Mouse (Mus musculus): ENCODE data around the gene Irf9. TPM values are rescaled to one million over a fixed set of nuclear protein-coding genes. Genes with fewer than 3 reads are reported as not detected.

Irf9 gene
- polyA plus RNA-seq, 1 experiment from 2014 or later, result 8.9 TPM

DNA sequence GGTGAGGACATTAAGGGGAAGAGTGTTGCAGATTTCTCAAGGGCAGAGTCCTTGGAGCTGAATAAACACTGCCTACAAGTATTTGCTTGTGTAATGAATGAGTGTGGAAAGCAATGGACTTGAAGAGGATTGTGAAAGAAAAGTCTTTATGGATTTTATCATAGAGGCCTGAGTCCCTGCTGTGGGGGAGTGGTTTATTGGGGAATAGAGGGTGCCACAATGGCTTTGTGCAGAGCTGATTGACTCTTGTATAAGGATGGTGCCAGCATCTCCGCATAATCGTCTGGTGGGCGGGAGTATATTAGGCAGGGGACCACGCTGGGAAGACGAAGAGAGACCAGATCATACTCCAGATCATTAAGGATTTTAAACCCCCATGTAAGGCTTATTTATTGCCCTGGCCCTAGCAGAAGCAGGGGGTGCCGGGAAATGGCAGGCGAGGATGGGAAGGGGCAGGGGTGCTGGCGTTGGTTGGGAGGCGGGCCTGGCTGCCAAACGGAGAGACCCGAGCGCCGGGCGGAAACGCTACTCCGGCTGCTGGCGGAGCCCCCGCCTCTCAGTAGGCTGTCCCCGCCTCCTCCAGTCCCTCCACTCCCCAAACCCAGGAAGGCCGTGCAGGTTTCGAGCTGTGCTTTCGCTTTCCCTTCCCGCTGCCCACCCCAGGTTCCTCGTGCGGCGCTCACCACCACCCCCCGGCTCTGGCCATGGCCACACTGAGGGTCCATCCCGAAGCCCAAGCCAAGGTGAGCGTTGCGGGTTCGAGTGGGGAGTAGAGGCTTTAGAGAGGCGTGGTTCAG is 25.3 kb upstream of the Irf9 start, which contains the start of gene Psme1:
Gene Psme1 (plus strand): TSS at position 253 of the 797 bp plus-strand sequence.
- Histone ChIP-seq H3K36me3 (ENCODE audit: control insufficient read depth, insufficient read depth, low read length) (peaks cover 23% of the 10 kb centered on the region), H3K9me3 (ENCODE audit: control insufficient read depth, low read length) (no peaks in the 10 kb centered on the region), H3K27me3 (replicated peaks; ENCODE audit: control insufficient read depth, insufficient read depth, low read length) (no peaks in the 10 kb centered on the region), H3K4me3 (ENCODE audit: low read depth, low read length) (peak within 1 kb of the TSS; percentile 93), H3K27ac (ENCODE audit: low read depth) (peak within 1 kb of the TSS; percentile 65), H3K9ac (ENCODE audit: low read length) (peak within 1 kb of the TSS; percentile 77), H3K4me1 (replicated peaks; ENCODE audit: control insufficient read depth, insufficient read depth, low read length) (peaks cover 8% of the 10 kb centered on the region), H3K4me2 (ENCODE audit: low read length) (peak within 1 kb of the TSS; percentile 87)
- ATAC-seq (replicated peaks; ENCODE audit: low FRiP score, low TSS enrichment, low read depth), result peak; percentile 91
- under 1% methylated on average over 32 of the region's 32 CpGs for whole genome bisulfite sequencing
- peak; percentile 85 for DNase-seq (ENCODE audit: low spot score)

- ATAC-seq (replicated peaks; ENCODE audit: low FRiP score, low TSS enrichment, low read depth) (peak; percentile 43), DNase-seq (ENCODE audit: low spot score) (no peak)
- WGBS, result 23% methylated on average over 6 of the region's 6 CpGs
- Histone ChIP-seq H3K27me3 (replicated peaks; ENCODE audit: control insufficient read depth, insufficient read depth, low read length) (no peaks in the 10 kb centered on the region), H3K4me1 (replicated peaks; ENCODE audit: control insufficient read depth, insufficient read depth, low read length) (peaks cover 8% of the 10 kb centered on the region), H3K27ac (ENCODE audit: low read depth) (peak overlapping the region; percentile 65), H3K4me3 (ENCODE audit: low read depth, low read length) (peak overlapping the region; percentile 93), H3K9ac (ENCODE audit: low read length) (peak overlapping the region; percentile 77), H3K9me3 (ENCODE audit: control insufficient read depth, low read length) (no peaks in the 10 kb centered on the region), H3K36me3 (ENCODE audit: control insufficient read depth, insufficient read depth, low read length) (peaks cover 23% of the 10 kb centered on the region), H3K4me2 (ENCODE audit: low read length) (peak overlapping the region; percentile 87)
Observed at GRCm38 (mm10) chr14:55578668-55579269, 24.6 kb upstream of the Irf9 start.

- Histone ChIP-seq H3K4me1 (replicated peaks; ENCODE audit: control insufficient read depth, insufficient read depth, low read length) (peaks cover 12% of the 10 kb centered on the region), H3K9ac (ENCODE audit: low read length) (no peak overlapping the region), H3K27me3 (replicated peaks; ENCODE audit: control insufficient read depth, insufficient read depth, low read length) (peaks cover 6% of the 10 kb centered on the region; the same call in 1 of the 2 replicates), H3K4me2 (ENCODE audit: low read length) (no peak overlapping the region), H3K27ac (ENCODE audit: low read depth) (no peak overlapping the region), H3K9me3 (ENCODE audit: control insufficient read depth, low read length) (no peaks in the 10 kb centered on the region), H3K4me3 (ENCODE audit: low read depth, low read length) (no peak overlapping the region), H3K36me3 (ENCODE audit: control insufficient read depth, insufficient read depth, low read length) (peaks cover 23% of the 10 kb centered on the region)
- DNase-seq (ENCODE audit: low spot score) (no peak), ATAC-seq (replicated peaks; ENCODE audit: low FRiP score, low TSS enrichment, low read depth) (no peak)
- 86% methylated on average over 23 of the region's 23 CpGs for WGBS
Observed at GRCm38 (mm10) chr14:55579511-55580496, 23.6 kb upstream of the Irf9 start.

GRCm38 (mm10) chr14:55580731-55581130 is 22.6 kb upstream of the Irf9 start:
- DNase-seq (ENCODE audit: low spot score) (no peak), ATAC-seq (replicated peaks; ENCODE audit: low FRiP score, low TSS enrichment, low read depth) (no peak)
- Histone ChIP-seq H3K9me3 (ENCODE audit: control insufficient read depth, low read length) (no peaks in the 10 kb centered on the region), H3K27ac (ENCODE audit: low read depth) (no peak overlapping the region), H3K27me3 (replicated peaks; ENCODE audit: control insufficient read depth, insufficient read depth, low read length) (peaks cover 6% of the 10 kb centered on the region; the same call in 1 of the 2 replicates), H3K4me3 (ENCODE audit: low read depth, low read length) (no peak overlapping the region), H3K4me1 (replicated peaks; ENCODE audit: control insufficient read depth, insufficient read depth, low read length) (peaks cover 16% of the 10 kb centered on the region), H3K9ac (ENCODE audit: low read length) (no peak overlapping the region), H3K36me3 (ENCODE audit: control insufficient read depth, insufficient read depth, low read length) (peaks cover 23% of the 10 kb centered on the region), H3K4me2 (ENCODE audit: low read length) (no peak overlapping the region)
- WGBS, result 93% methylated on average over 16 of the region's 16 CpGs

- Histone ChIP-seq H3K36me3 (ENCODE audit: control insufficient read depth, insufficient read depth, low read length) (peaks cover 25% of the 10 kb centered on the region), H3K27me3 (replicated peaks; ENCODE audit: control insufficient read depth, insufficient read depth, low read length) (peaks cover 6% of the 10 kb centered on the region; the same call in 1 of the 2 replicates), H3K4me2 (ENCODE audit: low read length) (no peak overlapping the region), H3K9me3 (ENCODE audit: control insufficient read depth, low read length) (no peaks in the 10 kb centered on the region), H3K4me1 (replicated peaks; ENCODE audit: control insufficient read depth, insufficient read depth, low read length) (peaks cover 16% of the 10 kb centered on the region), H3K9ac (ENCODE audit: low read length) (no peak overlapping the region), H3K4me3 (ENCODE audit: low read depth, low read length) (no peak overlapping the region), H3K27ac (ENCODE audit: low read depth) (no peak overlapping the region)
- DNase-seq (ENCODE audit: low spot score), result no peak
- ATAC-seq (replicated peaks; ENCODE audit: low FRiP score, low TSS enrichment, low read depth), result no peak
- 75% methylated on average over 9 of the region's 9 CpGs for WGBS
Observed at GRCm38 (mm10) chr14:55581981-55582681, 21.2 kb upstream of the Irf9 start.

GRCm38 (mm10) chr14:55584303-55584701 is 19.1 kb upstream of the Irf9 start:
- no peak overlapping the region; the same call in 1 of the 2 replicates for H3K9ac ChIP-seq (ENCODE audit: low read length)
- DNase-seq (ENCODE audit: low spot score) (no peak), ATAC-seq (replicated peaks; ENCODE audit: low FRiP score, low TSS enrichment, low read depth) (no peak)
- H3K4me1 ChIP-seq (replicated peaks; ENCODE audit: control insufficient read depth, insufficient read depth, low read length), result 0 out of 2 replicates have a peak, but pooled peaks cover 12% of the 10 kb centered on the region
- H3K4me2 ChIP-seq (ENCODE audit: low read length), result peak overlapping the region; percentile 76
- H3K27me3 ChIP-seq (replicated peaks; ENCODE audit: control insufficient read depth, insufficient read depth, low read length), result peaks cover 6% of the 10 kb centered on the region; the same call in 1 of the 2 replicates
- H3K9me3 ChIP-seq (ENCODE audit: control insufficient read depth, low read length), result no peaks in the 10 kb centered on the region
- H3K36me3 ChIP-seq (ENCODE audit: control insufficient read depth, insufficient read depth, low read length), result peaks cover 41% of the 10 kb centered on the region
- 34% methylated on average over 5 of the region's 5 CpGs for WGBS
- no peak overlapping the region for H3K27ac ChIP-seq (ENCODE audit: low read depth)
- H3K4me3 ChIP-seq (ENCODE audit: low read depth, low read length), result peak overlapping the region; percentile 43

- Histone ChIP-seq H3K27me3 (replicated peaks; ENCODE audit: control insufficient read depth, insufficient read depth, low read length) (peaks cover 6% of the 10 kb centered on the region; the same call in 1 of the 2 replicates), H3K36me3 (ENCODE audit: control insufficient read depth, insufficient read depth, low read length) (peaks cover 40% of the 10 kb centered on the region), H3K9ac (ENCODE audit: low read length) (peak within 1 kb of the TSS; percentile 51), H3K27ac (ENCODE audit: low read depth) (no peak within 1 kb of the TSS), H3K4me2 (ENCODE audit: low read length) (peak within 1 kb of the TSS; percentile 76), H3K4me3 (ENCODE audit: low read depth, low read length) (peak within 1 kb of the TSS; percentile 43), H3K9me3 (ENCODE audit: control insufficient read depth, low read length) (no peaks in the 10 kb centered on the region), H3K4me1 (replicated peaks; ENCODE audit: control insufficient read depth, insufficient read depth, low read length) (0 out of 2 replicates have a peak, but pooled peaks cover 8% of the 10 kb centered on the region)
- peak; percentile 71 for DNase-seq (ENCODE audit: low spot score)
- peak; percentile 78 for ATAC-seq (replicated peaks; ENCODE audit: low FRiP score, low TSS enrichment, low read depth)
- 2% methylated on average over 43 of the region's 43 CpGs for WGBS
Observed at GRCm38 (mm10) chr14:55584702-55585565, 18.4 kb upstream of the Irf9 start, which contains the start of gene Emc9. Gene Emc9, minus strand, starts transcription at chr14:55585302.

All from intestine, embryonic 14.5 days (tissue).